Comparison of ENCODE assay signal across 8 mouse cellular contexts in the genomic region with DNA sequence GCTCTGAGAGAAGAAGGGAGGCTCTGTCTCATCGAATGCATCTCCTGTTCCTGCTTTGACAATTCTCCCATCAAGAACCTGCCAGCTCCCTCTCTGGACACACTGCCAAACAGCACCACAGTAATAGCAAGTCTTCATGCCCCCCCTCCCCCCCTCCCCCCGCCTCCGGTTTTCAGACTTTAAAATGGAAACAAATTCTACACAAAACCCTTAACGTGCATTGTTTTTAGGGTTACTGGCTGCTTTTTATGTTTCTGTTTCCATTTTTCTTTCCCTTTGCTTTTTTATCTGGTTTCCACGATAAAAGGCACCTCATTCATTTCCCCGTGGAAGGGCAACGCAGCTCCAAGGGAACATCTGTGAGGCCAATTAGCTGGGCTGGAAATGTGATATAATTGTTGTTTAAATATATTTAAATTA.
A peak's percentile ranks its signal among the peaks of the same experiment; 100 is the strongest.
DNase-seq lines count a peak whose midpoint lies in the region; ATAC-seq and TF ChIP-seq lines count a peak whose summit lies in the region.

No protein-coding gene starts in this region.

- H3K9ac ChIP-seq in lung, postnatal 0 days (replicated peaks; ENCODE audit: low read depth), result no peak overlapping the region
- H3K9ac ChIP-seq in limb, embryonic 13.5 days, result no peak overlapping the region

- TF ChIP-seq CTCF in lung, postnatal 0 days (IDR thresholded peaks at IDR 0.05), result 0 out of 2 replicates have a peak, but pooled peaks have one; percentile 13

- H3K9me3 ChIP-seq in lung, postnatal 0 days (ENCODE audit: low read length), result no peaks in the 10 kb centered on the region
- H3K9me3 ChIP-seq in limb, embryonic 13.5 days, result no peaks in the 10 kb centered on the region

- no peaks in the 10 kb centered on the region for H3K27me3 ChIP-seq in lung, postnatal 0 days (replicated peaks; ENCODE audit: insufficient read depth, low read length)
- H3K27me3 ChIP-seq in limb, embryonic 13.5 days, result no peaks in the 10 kb centered on the region

- WGBS in lung, postnatal 0 days, result 3% methylated on average over 7 of the region's 7 CpGs
- 5% methylated on average over 7 of the region's 7 CpGs for WGBS in limb, embryonic 13.5 days

- H3K4me3 ChIP-seq in lung, postnatal 0 days (ENCODE audit: low read depth, low read length), result 0 out of 2 replicates have a peak overlapping the region, but pooled peaks have one; percentile 15
- peak overlapping the region; percentile 35 for H3K4me3 ChIP-seq in limb, embryonic 13.5 days

- H3K4me1 ChIP-seq in lung, postnatal 0 days (ENCODE audit: insufficient read depth, low read depth, low read length), result no peaks in the 10 kb centered on the region
- peaks cover 9% of the 10 kb centered on the region; the same call in 1 of the 2 replicates for H3K4me1 ChIP-seq in limb, embryonic 13.5 days

- peak; percentile 89 for ATAC-seq in cerebellum, adult (ENCODE audit: insufficient number of reproducible peaks, low FRiP score, low TSS enrichment)
- ATAC-seq in lung, postnatal 0 days, result no peak
- peak; percentile 29; the same call in 1 of the 2 replicates for ATAC-seq in limb, embryonic 13.5 days (ENCODE audit: low FRiP score, low read depth)
- no peak for ATAC-seq in megakaryocyte-erythroid progenitor cell, adult 5-6 weeks (replicated peaks; ENCODE audit: low FRiP score, low TSS enrichment, poor library complexity, severe bottlenecking)

- no peak overlapping the region for H3K27ac ChIP-seq in lung, postnatal 0 days (ENCODE audit: low read length)
- no peak overlapping the region for H3K27ac ChIP-seq in limb, embryonic 13.5 days

- no peaks in the 10 kb centered on the region for H3K36me3 ChIP-seq in lung, postnatal 0 days (ENCODE audit: insufficient read depth, low read length)
- H3K36me3 ChIP-seq in limb, embryonic 13.5 days, result no peaks in the 10 kb centered on the region

- TF ChIP-seq EP300 in lung, postnatal 0 days (IDR thresholded peaks at IDR 0.05), result no peak

- DNase-seq in cerebellum, adult 8-10 months, result no peak
- peak; percentile 6 for DNase-seq in lung, postnatal 0 days (ENCODE audit: low spot score)
- no peak for DNase-seq in lung, postnatal 14 days
- peak; percentile 62 to 70 for DNase-seq in right cerebral cortex, postnatal 10 days (ENCODE audit: low spot score in 2 of 2)
- DNase-seq in gastrocnemius, postnatal 14 days, result no peak

- H3K4me2 ChIP-seq in lung, postnatal 0 days (replicated peaks; ENCODE audit: low read depth, low read length), result peak overlapping the region; percentile 49
- H3K4me2 ChIP-seq in limb, embryonic 13.5 days (replicated peaks), result peak overlapping the region; percentile 59

- intact Hi-C loops in gastrocnemius, postnatal 14 days (cut with DNase I; ENCODE audit: low total_unique reads), result no loop called here

Comparison
In these comparisons a context has a peak if more than half of its experiments do, and no peak if none do; other contexts are left out.
1. DNase-seq: peak in lung, postnatal 0 days (single experiment) and right cerebral cortex, postnatal 10 days (2 of 2); none in cerebellum, adult 8-10 months (single experiment), lung, postnatal 14 days (single experiment) and gastrocnemius, postnatal 14 days (single experiment).
2. ATAC-seq: peak in cerebellum, adult (single experiment) and limb, embryonic 13.5 days (single experiment); none in lung, postnatal 0 days (single experiment) and megakaryocyte-erythroid progenitor cell, adult 5-6 weeks (single experiment).